Mouse (Mus musculus): ENCODE data around the gene Robo2.

Gene Robo2

DNA sequence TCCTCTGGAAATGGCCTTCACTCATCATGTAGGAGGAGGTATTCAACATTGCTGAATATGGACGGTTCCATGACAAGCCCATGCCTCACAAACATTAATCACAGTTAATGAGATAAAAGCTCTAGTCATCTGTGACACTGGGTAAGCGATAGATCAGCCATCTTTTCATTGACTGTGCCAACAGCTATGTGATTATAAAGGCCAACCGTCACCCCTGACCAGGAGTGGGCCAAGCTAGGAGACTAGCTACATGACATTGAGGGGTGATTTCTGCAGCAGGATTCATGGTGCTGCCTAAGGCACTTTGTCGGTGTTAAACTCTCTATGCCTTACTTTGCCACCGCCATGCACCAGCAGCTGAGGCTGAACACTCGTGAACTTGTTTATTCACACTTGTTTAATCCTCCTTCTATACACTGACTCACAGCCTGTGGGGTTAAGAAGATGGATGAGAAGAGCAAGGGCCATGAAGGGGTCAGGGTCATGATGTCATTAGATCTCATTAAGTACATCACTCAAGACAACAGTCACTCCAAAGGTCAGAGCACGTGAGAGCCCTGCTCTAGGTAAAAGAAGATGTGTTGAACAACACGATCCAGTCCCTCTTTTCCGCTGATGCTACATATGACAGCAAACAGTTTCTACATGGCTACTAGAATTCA is 72.5 kb downstream of the Robo2 start:
- DNase-seq (ENCODE audit: low read depth, low spot score): no peak

DNA sequence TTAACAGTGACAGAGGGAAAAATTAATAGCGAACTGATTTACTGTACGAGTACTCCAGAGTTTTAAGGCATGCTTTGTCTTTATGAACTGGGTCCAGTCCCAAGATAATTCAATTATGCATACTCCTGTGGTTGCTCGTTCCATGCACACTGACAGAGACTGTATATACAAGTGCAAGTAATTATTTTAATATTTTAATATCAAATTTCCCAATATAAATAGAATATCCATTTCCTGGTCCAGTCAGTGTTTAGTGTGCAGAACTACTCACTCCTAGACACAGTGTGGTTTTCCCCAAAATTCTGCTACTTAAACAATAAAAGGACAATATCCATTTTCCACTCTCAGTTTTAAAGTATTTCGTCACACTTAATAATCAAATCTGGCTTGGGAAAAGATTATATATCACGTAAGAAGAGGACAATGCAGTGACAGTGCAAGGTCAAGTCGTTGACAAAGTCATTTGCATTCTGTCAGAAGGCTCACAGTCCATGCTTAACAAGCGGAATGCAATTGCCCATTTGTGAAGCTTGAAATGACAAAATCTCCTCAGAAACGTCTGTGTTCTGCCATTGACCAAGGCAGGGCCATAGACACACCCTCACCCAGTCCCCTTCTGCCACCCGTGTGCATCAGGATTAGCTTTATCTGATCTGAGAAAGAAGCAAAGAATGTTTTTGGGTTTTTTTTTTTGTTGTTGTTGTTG is 89.8 kb downstream of the Robo2 start:
- no peak for DNase-seq (ENCODE audit: low read depth, low spot score)

DNA sequence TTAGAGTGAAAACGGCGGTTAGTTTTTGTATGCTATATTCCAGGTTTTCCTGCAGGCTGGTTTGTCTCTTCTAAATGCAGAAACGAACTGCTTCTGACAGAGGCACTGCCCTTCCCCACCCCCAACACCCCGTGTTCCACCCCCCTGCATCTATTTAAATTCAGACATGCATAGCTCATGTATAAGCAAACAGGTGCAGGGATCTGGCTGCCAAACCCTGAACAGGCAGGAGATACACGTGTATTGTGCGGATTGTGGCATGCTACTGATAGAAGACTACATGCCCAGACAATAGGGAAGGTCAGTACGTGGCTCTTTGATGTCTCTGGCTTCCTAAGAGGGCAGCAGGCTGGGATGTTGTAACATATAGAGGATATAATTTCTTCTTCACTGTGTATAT is 95.5 kb downstream of the Robo2 start:
- DNase-seq (ENCODE audit: low read depth, low spot score): peak; percentile 52

DNA sequence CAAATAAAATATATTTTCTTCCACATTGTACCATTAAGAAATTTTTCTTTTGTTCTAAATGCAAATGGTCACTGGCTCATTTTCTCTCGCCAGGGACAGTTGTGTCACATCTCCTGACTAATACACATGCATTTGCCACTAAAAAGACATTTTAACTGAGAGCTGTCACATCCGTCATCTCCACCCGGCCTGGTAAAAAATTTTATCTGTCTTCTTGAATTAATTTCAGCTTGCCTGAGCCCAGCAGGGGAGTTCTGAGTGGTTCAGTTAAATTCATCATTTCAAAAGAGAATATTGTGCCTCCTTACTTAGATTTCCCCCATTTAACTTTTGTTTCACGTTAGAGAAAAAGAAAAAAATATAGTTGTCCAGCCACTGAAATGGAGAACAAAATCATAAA is 98.4 kb downstream of the Robo2 start:
- DNase-seq (ENCODE audit: low read depth, low spot score): no peak

DNA sequence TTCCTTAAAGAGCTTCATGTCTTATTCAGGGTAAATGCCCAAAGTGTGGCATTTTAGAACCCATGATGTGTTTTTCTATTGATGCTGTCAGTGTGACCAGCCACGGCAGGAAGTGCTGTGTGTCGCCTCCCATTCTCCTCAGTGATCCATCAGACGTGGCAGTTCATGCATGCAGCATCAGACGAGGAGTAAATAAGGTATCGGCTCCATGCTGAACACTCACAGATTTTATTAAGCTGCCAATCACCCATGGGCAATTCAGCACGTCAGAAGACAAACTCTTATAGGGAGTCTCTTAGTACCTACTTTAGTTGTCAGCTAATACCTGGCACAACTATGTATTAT is 104.1 kb downstream of the Robo2 start:
- DNase-seq (ENCODE audit: low read depth, low spot score): no peak

DNA sequence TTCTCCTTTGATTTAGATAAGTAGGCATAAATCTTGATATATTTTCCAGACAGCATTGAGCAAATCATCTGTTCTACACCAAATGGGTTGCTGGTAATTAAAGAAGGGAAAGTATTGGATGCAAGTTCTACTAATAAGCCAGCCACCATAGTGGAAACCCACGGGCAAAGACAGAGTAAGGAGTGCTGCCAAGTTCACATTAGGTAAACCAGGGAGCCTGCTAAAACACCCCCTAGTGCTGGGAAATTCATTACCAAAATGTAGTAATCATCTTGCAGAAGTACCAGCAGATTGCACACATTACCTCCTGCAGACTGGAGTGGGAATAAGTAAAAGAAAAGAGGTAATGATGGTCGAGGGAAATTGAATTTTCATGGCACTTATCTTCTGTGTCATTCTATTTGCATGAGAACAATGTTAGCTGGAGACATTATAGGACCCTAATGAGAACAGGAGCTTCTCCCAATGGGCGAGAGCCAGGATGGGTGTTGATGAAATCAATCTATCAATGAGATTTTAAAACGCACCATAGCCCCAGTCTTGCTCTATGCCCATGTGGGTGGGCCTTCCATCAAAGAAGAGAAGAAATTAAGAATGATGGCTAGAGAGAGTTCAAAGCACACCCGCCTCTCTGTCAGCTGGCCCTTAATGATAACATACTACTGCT is 104.6 kb downstream of the Robo2 start:
- no peak for DNase-seq (ENCODE audit: low read depth, low spot score)

DNA sequence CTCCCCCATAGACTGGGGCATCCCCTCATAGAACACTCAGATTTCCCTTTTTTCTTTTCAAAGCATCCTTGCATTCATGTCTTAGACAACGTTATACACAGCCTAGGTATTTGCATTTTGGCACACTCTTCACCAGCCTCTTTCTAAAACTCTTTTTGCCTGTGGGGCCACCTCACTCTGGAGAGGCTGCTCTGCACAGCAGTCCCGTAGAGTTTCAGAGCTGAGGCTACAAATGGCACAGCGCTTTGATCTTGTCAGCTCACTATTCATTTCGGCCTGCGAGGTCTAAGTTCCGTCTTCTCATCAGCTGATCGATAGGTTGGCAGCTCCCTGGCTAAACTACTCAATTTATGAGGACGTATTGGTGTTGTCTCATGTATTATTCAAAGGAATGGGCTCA is 123.7 kb downstream of the Robo2 start:
- peak; percentile 8 for DNase-seq (ENCODE audit: low read depth, low spot score)

DNA sequence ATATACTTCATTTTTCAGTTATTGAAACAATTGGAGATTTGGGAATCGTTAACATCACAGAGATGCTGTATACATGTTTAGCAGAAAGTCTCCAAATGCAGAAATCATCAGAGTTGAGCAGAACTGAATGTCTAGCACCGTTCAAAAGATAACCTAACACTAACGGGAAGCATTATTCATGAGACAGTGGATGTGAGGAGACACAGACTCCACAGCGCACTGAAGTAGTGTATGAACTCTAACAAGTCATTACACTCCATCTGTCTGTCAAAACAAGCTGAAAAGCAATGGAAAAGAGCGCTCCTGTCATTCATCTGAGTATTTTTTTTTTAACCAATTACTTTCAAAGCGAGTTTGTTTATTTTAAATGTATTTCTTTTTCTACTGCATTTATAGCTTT is 129.1 kb downstream of the Robo2 start:
- DNase-seq (ENCODE audit: low read depth, low spot score): no peak

DNA sequence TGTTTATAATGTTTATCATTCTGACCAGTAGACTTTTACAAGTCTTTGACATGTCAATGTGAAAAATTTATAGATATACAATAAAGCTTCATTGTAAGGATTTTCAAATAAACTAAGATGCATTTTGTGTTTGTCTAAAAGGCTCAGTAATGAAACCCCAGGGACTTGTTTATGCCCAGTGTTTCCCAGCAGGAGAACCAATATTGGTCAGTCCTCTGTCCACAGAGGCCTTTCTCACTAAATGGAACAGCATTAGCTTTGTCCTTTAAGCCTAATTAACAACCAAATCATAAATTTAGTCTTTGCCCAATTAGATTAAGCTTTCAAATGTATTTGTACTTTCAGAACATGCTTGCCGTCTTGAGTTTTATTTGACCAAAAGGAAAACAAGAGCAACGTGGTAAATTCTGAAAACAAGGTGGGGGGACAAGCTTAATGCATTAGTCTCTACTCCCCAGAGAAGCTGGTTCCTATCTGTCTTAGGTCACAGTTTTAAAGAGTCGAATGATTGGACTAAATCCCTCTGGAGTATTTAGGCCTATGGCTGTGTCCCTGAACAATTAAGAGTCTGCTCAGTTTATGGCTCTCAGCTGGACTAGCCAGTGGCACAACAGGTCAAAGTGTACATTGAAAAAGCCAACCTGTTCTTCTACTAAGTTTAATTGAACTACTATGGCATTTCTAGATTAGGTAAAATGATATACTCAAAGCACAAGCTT is 134.6 kb downstream of the Robo2 start:
- DNase-seq (ENCODE audit: low read depth, low spot score): no peak

DNA sequence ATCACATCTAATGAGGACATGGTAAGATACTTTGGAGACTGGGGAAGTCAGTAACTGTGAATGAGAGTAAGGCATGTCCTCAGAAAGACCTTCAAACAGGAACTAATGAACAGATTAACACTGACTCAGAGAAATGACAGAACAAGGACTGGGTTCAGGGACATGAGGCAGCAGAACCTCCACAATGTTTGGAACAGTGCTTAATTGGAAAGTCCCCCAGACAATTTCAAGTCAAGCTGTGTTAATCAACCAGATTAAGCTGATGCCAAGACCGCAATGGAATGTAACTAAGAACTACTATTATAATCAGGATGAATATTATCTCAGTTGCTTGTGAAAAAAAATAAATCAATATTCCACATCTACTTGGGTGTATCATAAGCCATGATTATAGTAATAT is 137.0 kb downstream of the Robo2 start:
- DNase-seq (ENCODE audit: low read depth, low spot score): no peak

DNA sequence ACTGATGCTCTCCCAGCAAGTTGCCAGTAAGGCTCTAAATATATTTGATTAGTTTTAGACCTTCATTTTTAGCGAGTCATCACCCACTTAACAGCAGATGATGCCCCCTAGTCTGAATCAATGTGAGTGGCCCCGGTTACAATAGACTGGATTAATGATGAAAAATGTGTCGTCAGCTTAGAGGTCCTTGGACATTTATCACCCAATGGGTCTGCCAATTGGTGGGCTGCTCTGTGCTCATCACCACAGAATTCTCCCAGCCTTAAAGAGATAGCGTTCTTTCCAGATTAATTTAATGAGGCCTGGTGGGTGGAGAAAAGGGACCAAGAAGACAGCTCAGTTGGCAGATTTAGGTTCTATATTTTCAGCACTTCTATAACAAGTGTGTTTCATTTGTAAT is 138.6 kb downstream of the Robo2 start:
- DNase-seq (ENCODE audit: low read depth, low spot score): peak; percentile 17

DNA sequence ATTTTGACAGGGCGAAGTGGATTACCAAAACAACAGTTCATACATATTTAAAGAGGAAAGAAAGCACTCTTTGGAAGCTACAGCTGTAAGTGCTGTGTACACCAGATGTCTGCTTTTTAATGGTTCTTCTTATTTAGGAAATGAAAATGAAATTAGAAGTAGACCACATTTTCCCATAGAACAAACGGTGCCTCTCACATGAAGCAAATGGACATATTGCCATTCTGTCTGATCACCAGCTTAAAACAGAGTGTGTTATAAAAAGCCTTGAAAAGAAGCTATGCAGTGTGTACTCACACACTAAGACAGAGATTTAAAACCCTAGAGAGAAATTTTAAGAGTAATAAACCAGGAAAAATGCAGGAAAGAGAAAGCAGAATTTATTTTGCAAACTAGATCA is 153.4 kb downstream of the Robo2 start:
- DNase-seq (ENCODE audit: low read depth, low spot score): peak; percentile 45

DNA sequence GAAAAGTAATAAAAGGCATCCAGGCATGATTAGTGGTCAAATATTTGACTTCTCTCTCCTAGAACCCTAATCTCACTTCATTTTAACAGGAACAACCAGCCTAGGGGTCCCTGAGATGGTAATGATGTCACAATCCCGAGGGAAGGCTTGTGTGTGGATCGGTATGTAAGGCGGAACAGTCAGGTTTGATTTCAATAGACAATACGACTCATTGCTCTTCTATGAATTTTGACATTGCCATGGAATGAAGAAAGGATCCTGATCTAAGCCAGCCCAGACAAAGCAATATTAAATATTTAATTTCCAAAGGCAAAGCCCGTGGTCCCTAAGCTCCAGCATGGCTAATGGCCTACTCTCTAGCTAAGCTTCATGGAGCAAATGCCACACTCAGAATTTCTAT is 167.2 kb downstream of the Robo2 start:
- DNase-seq (ENCODE audit: low read depth, low spot score): no peak

DNA sequence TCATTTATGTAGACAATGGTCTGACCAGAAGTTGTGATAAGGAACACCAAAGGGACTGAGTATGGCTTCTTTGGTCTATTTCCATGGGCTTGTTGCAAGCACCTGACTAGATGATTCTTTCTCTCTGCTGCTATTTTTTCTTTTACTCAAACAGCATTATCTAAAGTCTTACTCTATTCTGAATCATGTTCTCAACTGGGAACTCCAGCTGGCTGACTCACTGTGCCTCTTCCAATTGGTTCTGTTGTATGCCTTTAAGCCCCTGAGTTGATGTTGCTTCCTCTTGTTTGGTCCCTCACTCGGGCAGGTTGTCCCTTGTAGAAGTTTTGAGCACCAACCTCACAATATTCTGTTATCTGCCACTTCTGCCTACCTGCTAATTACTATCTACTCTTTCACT is 170.1 kb downstream of the Robo2 start:
- peak; percentile 64 for DNase-seq (ENCODE audit: low read depth, low spot score)

DNA sequence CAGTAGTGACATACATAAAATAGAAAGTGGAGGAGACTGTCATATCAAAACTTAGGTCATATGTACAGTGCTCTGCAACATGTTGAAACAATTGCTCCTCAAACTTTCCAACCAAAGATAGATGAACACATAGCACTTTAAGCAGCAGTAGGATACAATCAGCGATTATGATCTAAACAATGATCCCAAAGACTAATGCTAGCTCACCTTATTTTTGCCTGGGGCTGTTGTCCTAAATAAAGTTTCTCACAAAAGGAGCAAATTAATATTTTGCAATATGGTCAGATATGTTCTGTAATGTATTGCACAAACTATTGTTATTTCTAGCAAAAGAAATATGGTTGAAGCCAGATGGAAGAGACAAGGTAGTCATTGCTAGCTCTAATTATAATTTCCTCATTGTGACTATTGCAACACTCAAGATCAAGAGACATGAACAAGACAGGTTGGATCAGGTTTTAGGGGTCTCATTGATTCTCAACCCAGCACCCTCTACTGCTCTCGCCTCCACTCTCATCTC is 174.2 kb downstream of the Robo2 start:
- DNase-seq (ENCODE audit: low read depth, low spot score): no peak

DNA sequence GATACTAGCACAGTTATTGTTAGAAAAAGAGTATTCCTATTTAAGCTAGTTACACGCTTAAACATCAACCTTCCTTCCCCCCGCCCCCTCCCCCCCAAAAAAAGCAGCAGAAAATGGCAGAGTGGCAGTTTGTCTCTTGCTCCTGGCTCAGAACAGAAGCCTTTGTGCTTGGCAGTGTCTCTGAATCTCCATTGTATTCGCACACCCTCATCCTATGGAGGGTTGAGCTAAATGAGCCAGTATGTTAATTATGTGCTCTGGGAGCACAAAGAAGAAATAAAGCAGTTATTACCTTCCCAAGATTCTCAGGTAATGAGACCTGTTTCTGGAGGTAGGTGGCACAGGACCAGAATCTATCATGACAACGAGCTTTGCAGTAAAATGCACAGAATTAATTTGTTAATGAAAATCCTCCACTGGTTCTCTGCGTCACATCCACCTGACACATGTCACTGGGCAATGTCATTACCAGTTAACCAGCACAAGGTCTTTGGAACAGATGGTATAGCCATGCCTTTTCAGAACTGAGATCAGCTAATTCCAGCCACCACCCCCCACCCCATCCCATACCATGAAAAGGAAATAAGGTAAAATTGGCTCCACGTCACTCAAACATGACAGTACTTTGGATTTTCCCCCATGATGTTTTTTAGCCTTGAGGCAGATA is 177.1 kb downstream of the Robo2 start:
- peak; percentile 43 for DNase-seq (ENCODE audit: low read depth, low spot score)

DNA sequence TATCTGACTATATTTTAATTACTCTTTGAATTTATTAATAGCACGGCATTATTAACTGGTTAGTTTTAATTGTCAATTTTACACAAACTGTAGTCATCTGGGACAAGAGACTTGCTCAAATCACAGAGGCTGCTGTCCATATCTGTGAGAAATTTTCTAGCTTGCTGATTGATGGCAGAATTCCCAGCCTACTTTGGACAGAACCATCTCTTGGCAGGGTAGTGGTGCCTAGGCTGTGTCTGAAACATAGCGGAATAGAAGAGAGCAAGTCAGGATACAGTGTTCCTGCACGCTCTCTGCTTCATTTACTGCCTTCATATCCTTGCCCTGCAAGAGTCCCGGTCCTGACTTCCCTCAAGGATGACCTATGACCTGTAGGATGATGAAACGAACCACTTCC is 178.0 kb downstream of the Robo2 start:
- peak; percentile 36 for DNase-seq (ENCODE audit: low read depth, low spot score)

DNA sequence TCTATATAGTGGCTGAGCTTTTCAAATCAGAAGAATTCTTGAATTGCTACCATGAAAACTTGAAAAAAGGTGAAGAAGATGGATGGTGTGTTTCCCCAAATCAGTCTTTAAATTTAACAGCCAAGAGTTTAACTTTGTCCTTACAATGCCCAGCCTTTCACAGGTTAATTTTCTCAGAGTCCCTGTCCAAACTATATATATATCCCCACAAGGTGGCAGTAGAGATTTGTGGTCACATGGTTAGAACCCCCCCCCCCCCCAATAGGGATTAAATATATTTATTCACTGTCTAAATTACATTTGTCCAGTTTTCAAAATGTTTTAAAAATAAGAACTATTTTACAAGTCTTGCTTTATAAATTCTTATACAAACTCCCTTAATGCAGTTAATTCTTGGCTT is 184.3 kb downstream of the Robo2 start:
- no peak for DNase-seq (ENCODE audit: low read depth, low spot score)

DNA sequence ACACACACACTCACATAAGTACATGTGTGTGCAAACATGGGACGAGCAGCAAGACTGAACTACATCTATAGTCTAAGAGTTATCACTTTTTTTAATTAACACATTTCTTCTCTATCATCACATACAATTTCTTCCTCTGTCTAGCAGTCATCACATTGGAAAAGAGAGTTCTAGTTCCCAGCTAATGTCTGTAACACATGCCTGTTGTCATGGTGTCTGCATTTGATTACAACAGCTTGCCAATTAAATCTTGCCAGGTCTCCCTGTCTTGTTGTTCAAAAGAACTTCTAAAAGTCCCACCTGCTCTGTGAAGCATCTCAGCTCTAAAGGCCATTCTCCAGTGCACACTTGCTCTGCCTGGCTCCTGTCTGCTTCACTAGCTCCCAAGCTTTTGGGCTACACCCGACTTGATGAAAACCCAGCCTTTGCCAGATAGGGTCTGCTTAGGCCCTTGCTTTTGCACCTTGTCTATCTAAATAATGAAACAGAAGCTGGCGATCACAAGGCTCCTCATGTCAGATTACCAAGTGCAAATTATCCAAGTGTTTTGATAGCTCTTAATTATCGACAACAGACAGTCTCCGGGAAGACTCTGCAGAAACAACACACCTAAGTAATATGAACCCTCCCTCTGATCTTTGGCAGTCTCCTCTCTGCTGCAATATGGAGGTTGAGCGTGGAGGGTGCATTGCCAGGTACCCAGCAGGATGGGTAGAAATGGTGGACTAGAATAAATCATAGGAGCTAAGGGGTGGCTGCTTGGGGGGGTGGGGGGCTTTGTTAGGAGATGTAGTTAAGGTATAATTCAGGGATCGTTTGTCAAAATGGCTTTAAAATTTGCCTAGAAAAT is 186.0 kb downstream of the Robo2 start:
- no peak for DNase-seq (ENCODE audit: low read depth, low spot score)

DNA sequence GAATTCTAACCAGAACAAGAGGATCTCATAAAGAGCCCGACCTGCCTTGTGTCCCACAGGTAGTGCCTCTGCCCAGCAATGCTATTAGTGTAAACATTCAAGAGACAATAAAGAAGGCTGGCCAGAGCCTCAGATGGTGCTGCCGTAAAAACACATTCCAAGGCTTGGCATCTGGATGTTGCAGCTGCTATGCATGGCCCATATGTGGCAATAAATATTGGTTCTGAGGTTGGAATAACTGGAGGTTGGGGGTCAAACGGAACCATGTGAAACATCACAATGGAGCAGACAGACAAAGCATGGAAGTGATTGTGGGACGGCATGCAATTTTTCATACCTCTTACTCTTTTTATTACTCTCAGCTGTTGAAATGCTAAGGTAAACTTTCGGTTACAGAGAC is 189.1 kb downstream of the Robo2 start:
- no peak for DNase-seq (ENCODE audit: low read depth, low spot score)

DNA sequence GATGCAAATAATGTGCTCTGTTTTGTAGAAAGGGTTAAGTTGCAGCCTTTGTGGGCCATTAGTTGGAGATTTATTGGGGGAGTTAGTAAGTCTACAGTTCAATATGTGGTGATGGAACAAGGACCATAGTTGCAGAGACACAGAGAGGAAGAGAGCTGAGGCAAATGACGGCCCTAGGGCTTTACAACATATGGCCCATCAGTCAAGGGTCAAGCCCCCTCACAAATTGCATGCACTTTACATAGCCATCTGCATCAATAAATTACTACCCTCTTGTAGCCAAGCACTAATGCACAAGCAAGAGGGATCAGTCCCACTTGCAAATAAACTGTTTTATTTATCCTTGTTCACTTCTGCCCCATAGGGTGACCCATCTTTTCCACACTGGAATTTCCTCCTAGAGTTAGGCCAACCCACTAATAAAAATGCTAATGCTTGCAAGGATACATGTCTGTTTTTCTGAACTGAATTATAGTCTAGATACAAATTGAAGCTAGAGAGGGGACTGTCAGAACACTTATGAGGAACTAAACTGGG is 194.7 kb downstream of the Robo2 start:
- DNase-seq (ENCODE audit: low read depth, low spot score): no peak

Data from brain, adult 2 months (tissue).